Mouse (Mus musculus) limb, embryonic 12.5 days (tissue): ENCODE results near the gene Eda. TPM values are rescaled to one million over a fixed set of nuclear protein-coding genes. Genes with fewer than 3 reads are reported as not detected.
A peak's percentile ranks its signal among the peaks of the same experiment; 100 is the strongest.

ENCODE experiments used
- ATAC-seq: fragments of 200-750 bp; cut with Nextera tagmentation; 2 replicates; pipeline ENCODE4 v1.8.0; 2017; ENCODE audit warnings: low read depth, moderate TSS enrichment; ENCODE audit not compliant: insufficient number of reproducible peaks, insufficient read depth, low FRiP score, low TSS enrichment
- H3K27ac ChIP-seq: fragments of 300-500 bp; sonication (generic); 2 replicates; pipeline ENCODE4 v1.5.1; 2016; ENCODE audit warnings: mild to moderate bottlenecking, moderate library complexity
- H3K27me3 ChIP-seq: fragments of 300-500 bp; sonication (generic); 2 replicates; pipeline ENCODE4 v1.6.1; 2016; ENCODE audit warnings: mild to moderate bottlenecking, moderate library complexity
- H3K36me3 ChIP-seq: fragments of 300-500 bp; sonication (generic); 2 replicates; pipeline ENCODE4 v1.6.1; 2016; ENCODE audit warnings: mild to moderate bottlenecking, moderate library complexity
- H3K4me1 ChIP-seq: fragments of 300-500 bp; sonication (generic); replicated peaks from 2 replicates; pipeline ENCODE4 v1.6.1; 2016
- H3K4me2 ChIP-seq: fragments of 300-500 bp; sonication (generic); 2 replicates; pipeline ENCODE4 v1.6.1; 2016; ENCODE audit warnings: mild to moderate bottlenecking, moderate library complexity
- H3K4me3 ChIP-seq: fragments of 300-500 bp; sonication (generic); replicated peaks from 2 replicates; pipeline ENCODE4 v1.5.1; 2016; ENCODE audit warnings: mild to moderate bottlenecking
- H3K9ac ChIP-seq: fragments of 300-500 bp; sonication (generic); replicated peaks from 2 replicates; pipeline ENCODE4 v1.6.1; 2016; ENCODE audit warnings: mild to moderate bottlenecking, moderate library complexity
- H3K9me3 ChIP-seq: fragments of 300-500 bp; sonication (generic); 2 replicates; pipeline ENCODE4 v1.6.1; 2016; ENCODE audit warnings: mild to moderate bottlenecking, moderate library complexity
- WGBS: fragments of 180-500 bp; shearing (Covaris S2); methylation state at CpG from one replicate; pipeline ENCODE4 v1.1.7; 2016; 5-methylcytosine and 5-hydroxymethylcytosine counted together
- polyA plus RNA-seq: library from polyadenylated mRNA; unstranded; fragments of >200 nt; fragmentation: Nextera tagmentation; extraction: Ambion mirVana; gene quantifications from 2 replicates; pipeline ENCODE4 v1.2.1, GENCODE M21; 2016

Eda gene
- polyA plus RNA-seq = 2.1 and 2.3 TPM in 2 replicates

DNA sequence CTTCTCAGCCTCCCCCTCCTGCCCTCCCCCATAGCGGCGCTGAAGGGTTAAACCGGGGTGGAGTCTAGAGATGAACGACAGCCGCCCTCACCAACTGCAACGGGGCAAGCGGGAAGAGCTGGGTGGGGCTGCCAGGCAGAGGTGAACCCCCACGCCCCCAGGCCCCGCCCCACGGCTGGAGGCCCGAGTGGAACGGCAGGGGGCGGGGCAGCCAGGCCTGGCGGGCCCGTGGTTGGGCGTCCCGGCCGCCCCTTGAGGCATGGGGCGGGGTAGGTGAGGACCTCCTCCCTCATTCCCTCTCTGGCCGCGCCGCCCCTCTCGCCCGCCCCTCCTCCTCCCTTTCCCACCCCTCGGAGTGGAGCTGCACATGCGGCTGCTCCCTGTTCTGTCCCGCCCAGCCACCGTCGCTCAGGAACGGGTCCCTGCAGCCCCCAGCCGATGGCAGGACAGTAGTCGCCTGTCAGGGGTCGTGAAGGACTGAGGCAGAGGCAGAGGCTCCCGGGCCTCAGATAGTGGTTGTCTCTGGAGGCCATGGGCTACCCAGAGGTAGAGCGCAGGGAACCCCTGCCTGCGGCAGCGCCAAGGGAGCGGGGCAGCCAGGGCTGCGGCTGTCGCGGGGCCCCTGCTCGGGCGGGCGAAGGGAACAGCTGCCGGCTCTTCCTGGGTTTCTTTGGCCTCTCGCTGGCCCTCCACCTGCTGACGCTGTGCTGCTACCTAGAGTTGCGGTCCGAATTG is at the start of gene Eda:
Gene Eda, plus strand, starts transcription at position 357 of the 735 bp plus-strand sequence.
- H3K27me3 ChIP-seq = peaks cover 29% of the 10 kb centered on the region
- H3K9me3 ChIP-seq = no peaks in the 10 kb centered on the region
- peak within 1 kb of the TSS; percentile 53 for H3K4me3 ChIP-seq
- 0 out of 2 replicates have a peak within 1 kb of the TSS, but pooled peaks have one; percentile 23 for H3K27ac ChIP-seq
- peak within 1 kb of the TSS; percentile 47; the same call in 1 of the 2 replicates for H3K9ac ChIP-seq
- peak; percentile 97 for ATAC-seq
- H3K36me3 ChIP-seq = no peaks in the 10 kb centered on the region
- 13% methylated on average over 37 of the region's 49 CpGs for WGBS
- peak within 1 kb of the TSS; percentile 84 for H3K4me2 ChIP-seq
- no peaks in the 10 kb centered on the region for H3K4me1 ChIP-seq

DNA sequence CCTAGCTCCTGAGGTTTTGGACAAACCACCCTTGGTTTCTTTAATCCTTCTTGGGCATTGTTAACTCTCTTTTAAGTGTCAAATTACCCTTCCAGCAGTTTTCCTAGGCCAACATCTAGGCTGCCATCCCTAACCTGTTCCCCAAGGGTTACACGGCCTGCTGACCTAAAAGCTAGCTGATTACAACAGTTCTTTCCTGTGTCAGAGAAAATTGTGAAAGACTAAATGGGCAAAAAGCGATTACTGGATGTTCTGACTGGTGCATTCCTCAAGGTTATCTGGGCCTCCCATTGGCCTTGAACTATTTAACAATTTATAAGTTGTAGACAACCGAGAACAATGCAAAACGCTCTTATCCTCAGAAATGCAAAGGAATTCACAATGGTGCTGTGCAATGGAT is 14.4 kb upstream of the Eda start:
- Histone ChIP-seq H3K27me3 (peaks cover 20% of the 10 kb centered on the region), H3K36me3 (no peaks in the 10 kb centered on the region), H3K4me2 (no peak overlapping the region), H3K4me3 (no peak overlapping the region), H3K9ac (no peak overlapping the region), H3K4me1 (no peaks in the 10 kb centered on the region), H3K9me3 (no peaks in the 10 kb centered on the region), H3K27ac (no peak overlapping the region)
- WGBS = 67% methylated on average over 4 of the region's 4 CpGs
- no peak for ATAC-seq

DNA sequence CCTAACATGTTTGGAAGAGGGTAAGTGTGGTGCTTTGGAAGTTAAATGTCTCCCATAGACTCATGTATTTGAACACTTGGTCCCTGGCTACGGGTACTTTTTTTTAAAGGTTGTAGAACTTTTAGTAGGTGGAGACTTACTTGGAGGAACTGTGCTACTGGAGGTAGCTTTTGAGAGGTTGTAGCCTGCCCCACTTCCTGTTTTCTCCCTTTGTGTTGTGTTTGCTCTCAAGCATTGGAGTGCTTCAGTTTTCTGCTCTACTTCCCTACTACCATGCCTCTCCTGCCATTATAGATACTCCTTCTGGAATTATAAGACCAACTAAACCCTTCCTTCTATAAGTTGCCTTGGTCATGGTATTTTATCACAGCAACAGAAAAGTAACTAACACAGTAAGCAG is 5.3 kb upstream of the Eda start:
- H3K27me3 ChIP-seq = peaks cover 16% of the 10 kb centered on the region
- no peak for ATAC-seq
- no peak overlapping the region for H3K4me2 ChIP-seq
- H3K9me3 ChIP-seq = no peaks in the 10 kb centered on the region
- no peak overlapping the region for H3K9ac ChIP-seq
- no peak overlapping the region for H3K27ac ChIP-seq
- H3K4me1 ChIP-seq = no peaks in the 10 kb centered on the region
- no peaks in the 10 kb centered on the region for H3K36me3 ChIP-seq
- no peak overlapping the region for H3K4me3 ChIP-seq
- 82% methylated on average over 1 of the region's 1 CpGs for WGBS

DNA sequence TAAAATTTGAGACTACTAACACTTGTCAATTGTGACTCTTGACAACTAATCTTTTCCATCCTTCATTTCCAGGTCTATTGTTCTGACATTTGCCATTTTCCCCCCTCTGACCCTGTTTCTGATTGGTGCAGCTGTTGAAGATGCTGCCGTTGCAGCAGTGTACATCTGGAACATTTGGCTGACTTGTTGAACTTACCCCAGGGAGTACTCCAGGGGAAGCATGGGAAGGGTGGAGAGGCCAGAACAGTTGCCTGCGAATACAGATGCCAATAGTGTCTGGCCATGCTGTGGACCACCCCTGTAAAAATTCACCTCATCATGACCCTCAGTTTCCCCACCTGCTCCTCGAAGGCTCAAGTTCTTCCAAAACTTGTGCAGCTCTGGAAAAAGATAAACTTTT is 1.0 kb upstream of the Eda start:
- ATAC-seq = no peak
- Histone ChIP-seq H3K4me2 (peak overlapping the region; percentile 84; the same call in 1 of the 2 replicates), H3K27me3 (peaks cover 29% of the 10 kb centered on the region), H3K9ac (no peak overlapping the region), H3K9me3 (no peaks in the 10 kb centered on the region), H3K36me3 (no peaks in the 10 kb centered on the region), H3K27ac (no peak overlapping the region), H3K4me1 (no peaks in the 10 kb centered on the region), H3K4me3 (no peak overlapping the region)
- WGBS = 40% methylated on average over 3 of the region's 3 CpGs

DNA sequence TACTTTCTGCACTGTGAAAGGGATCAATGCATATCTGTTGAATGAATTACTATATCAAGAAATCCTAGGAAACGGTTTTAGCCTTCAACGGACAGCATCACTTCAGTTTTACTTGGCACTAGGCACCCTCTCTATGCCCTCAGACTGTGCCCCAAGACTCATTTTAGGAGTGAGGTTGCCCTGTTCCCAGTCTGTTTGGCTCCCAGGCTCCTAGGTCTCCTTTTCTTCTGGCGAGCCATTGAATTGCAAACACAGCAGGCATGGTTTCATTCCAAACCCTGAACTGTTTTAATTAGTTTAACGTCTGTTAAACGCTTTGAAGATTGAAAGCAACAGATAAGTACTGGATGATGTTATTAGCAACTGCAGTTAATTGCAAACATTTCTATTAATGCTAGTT is 603 bp upstream of the Eda start:
- H3K27ac ChIP-seq = 0 out of 2 replicates have a peak overlapping the region, but pooled peaks have one; percentile 18
- peak overlapping the region; percentile 84 for H3K4me2 ChIP-seq
- no peak overlapping the region for H3K9ac ChIP-seq
- no peaks in the 10 kb centered on the region for H3K9me3 ChIP-seq
- no peaks in the 10 kb centered on the region for H3K36me3 ChIP-seq
- H3K4me3 ChIP-seq = peak overlapping the region; percentile 53
- WGBS = 25% methylated on average over 5 of the region's 5 CpGs
- no peak for ATAC-seq
- H3K4me1 ChIP-seq = no peaks in the 10 kb centered on the region
- peaks cover 29% of the 10 kb centered on the region for H3K27me3 ChIP-seq

DNA sequence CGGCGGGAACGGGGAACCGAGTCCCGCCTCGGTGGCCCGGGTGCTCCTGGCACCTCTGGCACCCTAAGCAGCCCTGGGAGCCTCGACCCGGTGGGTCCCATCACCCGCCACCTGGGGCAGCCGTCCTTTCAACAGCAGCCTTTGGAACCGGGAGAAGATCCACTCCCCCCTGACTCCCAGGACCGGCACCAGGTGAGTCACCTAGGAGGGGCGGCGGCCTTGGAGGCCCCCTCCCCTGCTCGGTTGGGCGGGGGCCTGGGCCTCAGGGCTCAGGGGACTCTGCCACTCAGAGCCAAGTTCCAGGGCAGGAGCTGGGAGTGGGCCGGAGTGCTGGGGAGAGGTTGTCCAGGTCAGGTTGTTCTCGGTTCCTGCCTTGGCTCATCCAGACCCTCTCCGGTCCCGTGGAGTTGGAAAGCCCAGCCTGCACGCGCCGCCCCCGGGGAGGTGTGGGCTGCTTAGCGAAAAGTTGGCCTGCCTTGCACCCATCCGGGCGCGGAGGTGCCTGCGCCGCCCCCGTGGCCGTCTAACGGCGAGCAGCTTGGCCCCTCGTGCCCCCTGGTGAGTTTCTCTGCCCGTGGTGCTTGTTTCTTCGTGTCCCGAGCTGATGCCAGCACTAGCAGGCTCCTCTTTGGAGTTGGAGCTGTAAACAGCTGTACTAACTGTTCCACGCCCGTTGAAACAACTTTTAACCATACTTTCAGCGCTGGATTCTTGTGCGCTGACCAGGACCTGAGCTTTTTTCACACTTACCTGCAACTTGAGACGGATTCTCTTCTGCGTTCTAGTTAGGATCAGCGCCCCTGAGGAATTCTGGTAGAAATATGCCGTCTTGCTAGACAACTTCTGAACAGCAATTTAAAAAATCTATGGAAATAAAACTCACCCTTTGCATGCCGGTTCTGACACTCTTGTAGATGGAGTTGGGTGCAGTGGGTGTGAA is 849 bp downstream of the Eda start:
- Histone ChIP-seq H3K27me3 (peaks cover 29% of the 10 kb centered on the region), H3K27ac (0 out of 2 replicates have a peak overlapping the region, but pooled peaks have one; percentile 23), H3K9me3 (no peaks in the 10 kb centered on the region), H3K4me3 (peak overlapping the region; percentile 53), H3K4me1 (no peaks in the 10 kb centered on the region), H3K36me3 (no peaks in the 10 kb centered on the region), H3K4me2 (peak overlapping the region; percentile 84), H3K9ac (peak overlapping the region; percentile 47; the same call in 1 of the 2 replicates)
- WGBS = 21% methylated on average over 44 of the region's 48 CpGs
- no peak; the same call in 1 of the 2 replicates for ATAC-seq

DNA sequence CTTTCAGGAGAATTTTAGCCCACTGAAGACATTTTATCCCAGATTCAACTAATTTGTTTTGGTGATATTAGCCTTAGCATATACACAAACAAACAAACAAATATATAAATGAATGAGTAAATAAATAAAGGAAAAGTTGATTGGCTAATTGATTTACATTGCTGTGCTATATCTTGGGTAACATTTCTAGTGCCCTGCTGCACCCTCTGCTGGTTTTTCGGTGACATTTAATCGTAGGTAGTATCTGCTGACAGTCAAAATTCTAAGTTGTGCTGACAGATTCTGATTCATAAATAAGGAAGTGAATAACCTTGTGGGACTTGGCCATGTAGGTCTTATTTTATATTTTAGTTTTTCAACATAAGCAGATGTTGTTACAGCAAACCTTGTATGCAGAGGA is 2.9 kb downstream of the Eda start:
- no peak overlapping the region for H3K9ac ChIP-seq
- ATAC-seq = no peak
- no peaks in the 10 kb centered on the region for H3K9me3 ChIP-seq
- H3K36me3 ChIP-seq = no peaks in the 10 kb centered on the region
- H3K4me2 ChIP-seq = no peak overlapping the region
- no peak overlapping the region for H3K4me3 ChIP-seq
- peaks cover 27% of the 10 kb centered on the region for H3K27me3 ChIP-seq
- H3K4me1 ChIP-seq = no peaks in the 10 kb centered on the region
- no peak overlapping the region for H3K27ac ChIP-seq
- WGBS = 85% methylated on average over 2 of the region's 2 CpGs

DNA sequence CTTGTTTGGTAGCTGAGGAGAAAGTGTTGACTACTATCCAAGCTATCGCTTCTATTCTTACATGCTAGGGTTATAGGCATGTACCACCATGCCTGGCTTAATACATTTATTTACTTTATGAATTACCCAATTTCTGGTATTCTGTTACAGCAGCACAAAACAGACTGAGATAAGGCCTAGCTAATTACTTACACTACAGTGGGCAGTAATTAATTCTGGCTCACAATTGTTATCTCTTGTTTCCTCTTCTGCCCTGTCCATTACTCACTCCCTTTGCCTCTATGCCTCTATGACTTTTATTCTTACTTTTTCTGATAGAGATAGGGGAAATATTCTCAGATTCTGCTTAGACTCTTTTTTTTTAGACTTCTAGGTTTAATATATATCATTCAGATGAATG is 18.0 kb downstream of the Eda start:
- Histone ChIP-seq H3K4me1 (no peaks in the 10 kb centered on the region), H3K9me3 (no peaks in the 10 kb centered on the region), H3K9ac (no peak overlapping the region), H3K27ac (no peak overlapping the region), H3K4me2 (no peak overlapping the region), H3K36me3 (no peaks in the 10 kb centered on the region), H3K27me3 (0 out of 2 replicates have a peak, but pooled peaks cover 7% of the 10 kb centered on the region), H3K4me3 (no peak overlapping the region)
- WGBS = 100% methylated on average over 1 of the region's 1 CpGs
- no peak for ATAC-seq

DNA sequence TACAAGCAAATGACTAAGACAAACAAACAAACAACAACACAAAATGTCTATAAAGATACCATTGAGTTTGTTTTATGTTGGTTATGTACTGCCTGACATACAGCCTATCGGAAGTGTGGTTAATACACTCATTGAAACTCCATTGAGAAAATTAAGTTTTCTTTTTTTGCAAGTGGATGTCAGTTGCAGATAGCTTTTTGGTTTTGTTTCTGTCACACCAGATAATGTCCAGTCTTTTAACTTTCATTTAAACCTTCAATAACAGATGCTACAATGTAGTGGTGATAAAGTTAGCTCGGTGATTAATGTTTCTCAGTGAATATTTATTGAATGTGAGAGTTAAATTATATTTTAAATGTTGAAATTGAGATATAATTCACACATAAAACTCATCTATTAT is 23.9 kb downstream of the Eda start:
- 91% methylated on average over 2 of the region's 2 CpGs for WGBS
- Histone ChIP-seq H3K4me3 (no peak overlapping the region), H3K4me1 (no peaks in the 10 kb centered on the region), H3K9me3 (no peaks in the 10 kb centered on the region), H3K36me3 (no peaks in the 10 kb centered on the region), H3K4me2 (no peak overlapping the region), H3K27ac (no peak overlapping the region), H3K27me3 (0 out of 2 replicates have a peak, but pooled peaks cover 7% of the 10 kb centered on the region), H3K9ac (no peak overlapping the region)
- no peak for ATAC-seq

DNA sequence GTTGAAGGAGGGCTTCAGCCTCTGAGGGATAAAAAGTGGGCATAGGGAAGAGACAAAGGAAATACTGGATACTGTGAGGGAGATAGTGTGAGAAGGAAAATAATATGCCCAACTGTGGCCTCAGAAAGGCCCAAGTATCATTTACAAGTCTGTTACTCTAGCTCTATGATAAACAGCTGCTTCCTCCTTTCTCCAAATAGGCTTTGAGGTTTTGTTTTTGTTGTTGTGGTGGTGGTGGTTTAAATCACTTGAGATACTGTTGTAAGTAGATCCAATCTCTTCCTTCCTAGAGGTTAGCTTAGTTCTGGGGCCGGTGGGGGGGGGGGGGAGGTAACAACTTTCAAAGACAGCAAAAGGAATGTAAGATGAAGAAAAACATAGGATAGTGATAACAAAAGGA is 143.0 kb downstream of the Eda start:
- no peak for ATAC-seq
- Histone ChIP-seq H3K27me3 (peaks cover 3% of the 10 kb centered on the region; the same call in 1 of the 2 replicates), H3K27ac (no peak overlapping the region), H3K4me2 (no peak overlapping the region), H3K4me3 (no peak overlapping the region), H3K9me3 (no peaks in the 10 kb centered on the region), H3K36me3 (no peaks in the 10 kb centered on the region), H3K4me1 (no peaks in the 10 kb centered on the region), H3K9ac (no peak overlapping the region)
- 44% methylated on average over 1 of the region's 1 CpGs for WGBS

DNA sequence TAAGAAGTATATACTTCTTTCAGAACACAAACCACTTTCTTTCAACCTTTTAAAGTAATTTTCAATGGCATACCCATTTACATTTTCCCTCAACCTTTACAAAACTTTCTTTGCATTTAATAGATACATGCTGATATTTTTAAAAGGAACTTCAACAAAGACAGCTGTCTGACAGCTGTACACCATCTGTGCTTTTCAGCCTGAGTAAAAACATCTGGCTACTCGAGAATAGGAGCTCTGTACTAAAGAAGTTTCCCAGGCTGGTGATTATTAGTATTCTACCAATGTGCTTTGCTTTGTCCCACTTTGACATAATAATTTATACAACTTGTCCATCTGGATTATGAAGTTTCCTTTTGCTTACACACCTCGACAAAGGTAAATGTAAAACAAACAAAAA is 219.9 kb downstream of the Eda start:
- no peaks in the 10 kb centered on the region for H3K27me3 ChIP-seq
- 26% methylated on average over 2 of the region's 2 CpGs for WGBS
- no peak overlapping the region for H3K4me3 ChIP-seq
- no peaks in the 10 kb centered on the region for H3K9me3 ChIP-seq
- no peak overlapping the region for H3K9ac ChIP-seq
- H3K36me3 ChIP-seq = no peaks in the 10 kb centered on the region
- H3K4me2 ChIP-seq = no peak overlapping the region
- H3K4me1 ChIP-seq = no peaks in the 10 kb centered on the region
- H3K27ac ChIP-seq = no peak overlapping the region
- no peak for ATAC-seq
